Mouse (Mus musculus): ENCODE results near the gene Gpi1. TPM values are rescaled to one million over a fixed set of nuclear protein-coding genes. Genes with fewer than 3 reads are reported as not detected.
A peak's percentile ranks its signal among the peaks of the same experiment; 100 is the strongest.
"Not testable (repeated sequence)": the region's sequence is repeated elsewhere in the genome, so short reads cannot be mapped to it uniquely, and the experiment has no call there.

The Gpi1 gene
- polyA plus RNA-seq, 1 experiment from 2014 or later = 347 TPM

GRCm38 (mm10) chr7:34200829-34201228 lies 29.3 kb downstream of the Gpi1 start:
- peaks cover 56% of the 10 kb centered on the region for H3K36me3 ChIP-seq (replicated peaks)
- WGBS = 96% methylated on average over 2 of the region's 2 CpGs
- H3K27me3 ChIP-seq (replicated peaks; ENCODE audit: low read depth, poor library complexity, severe bottlenecking) = no peaks in the 10 kb centered on the region
- no peak for DNase-seq (ENCODE audit: low spot score)
- no peak overlapping the region for H3K4me3 ChIP-seq
- H3K4me1 ChIP-seq = peaks cover under 1% of the 10 kb centered on the region; the same call in 1 of the 2 replicates
- H3K27ac ChIP-seq (replicated peaks) = no peak overlapping the region
- H3K9me3 ChIP-seq = peaks cover 4% of the 10 kb centered on the region; the same call in 1 of the 2 replicates

- peaks cover 43% of the 10 kb centered on the region for H3K36me3 ChIP-seq (replicated peaks)
- no peak overlapping the region for H3K4me3 ChIP-seq
- H3K27ac ChIP-seq (replicated peaks) = no peak overlapping the region
- peaks cover 4% of the 10 kb centered on the region; the same call in 1 of the 2 replicates for H3K9me3 ChIP-seq
- no peaks in the 10 kb centered on the region for H3K27me3 ChIP-seq (replicated peaks; ENCODE audit: low read depth, poor library complexity, severe bottlenecking)
- DNase-seq (ENCODE audit: low spot score) = no peak
- H3K4me1 ChIP-seq = peaks cover 7% of the 10 kb centered on the region
- WGBS = 50% methylated on average over 3 of the region's 3 CpGs
Observed at GRCm38 (mm10) chr7:34198346-34198745, 31.8 kb downstream of the Gpi1 start.

- Histone ChIP-seq H3K4me1 (peaks cover 7% of the 10 kb centered on the region), H3K27ac (replicated peaks) (peak within 1 kb of the TSS; percentile 90), H3K36me3 (replicated peaks) (peaks cover 41% of the 10 kb centered on the region), H3K9me3 (peaks cover 4% of the 10 kb centered on the region; the same call in 1 of the 2 replicates), H3K27me3 (replicated peaks; ENCODE audit: low read depth, poor library complexity, severe bottlenecking) (no peaks in the 10 kb centered on the region), H3K4me3 (peak within 1 kb of the TSS; percentile 97)
- peak; percentile 94 for DNase-seq (ENCODE audit: low spot score)
- 3% methylated on average over 70 of the region's 70 CpGs for WGBS
Observed at GRCm38 (mm10) chr7:34196132-34197128, 33.7 kb downstream of the Gpi1 start, which contains the start of gene Pdcd2l. Gene Pdcd2l, minus strand, starts transcription at chr7:34196661.

- Histone ChIP-seq H3K27me3 (replicated peaks; ENCODE audit: low read depth, poor library complexity, severe bottlenecking) (no peaks in the 10 kb centered on the region), H3K4me1 (peaks cover 7% of the 10 kb centered on the region), H3K9me3 (peaks cover 3% of the 10 kb centered on the region; the same call in 1 of the 2 replicates), H3K36me3 (replicated peaks) (peaks cover 38% of the 10 kb centered on the region), H3K27ac (replicated peaks) (no peak overlapping the region), H3K4me3 (peak overlapping the region; percentile 97)
- WGBS = 49% methylated on average over 3 of the region's 3 CpGs
- DNase-seq (ENCODE audit: low spot score) = no peak
Observed at GRCm38 (mm10) chr7:34195632-34196031, 34.5 kb downstream of the Gpi1 start.

- H3K9me3 ChIP-seq = no peaks in the 10 kb centered on the region
- H3K4me1 ChIP-seq = peaks cover 7% of the 10 kb centered on the region
- no peak overlapping the region for H3K4me3 ChIP-seq
- H3K36me3 ChIP-seq (replicated peaks) = peaks cover 55% of the 10 kb centered on the region
- DNase-seq (ENCODE audit: low spot score) = no peak
- no peak overlapping the region for H3K27ac ChIP-seq (replicated peaks)
- H3K27me3 ChIP-seq (replicated peaks; ENCODE audit: low read depth, poor library complexity, severe bottlenecking) = no peaks in the 10 kb centered on the region
- 91% methylated on average over 6 of the region's 6 CpGs for WGBS
Observed at GRCm38 (mm10) chr7:34192825-34193224, 37.3 kb downstream of the Gpi1 start.

GRCm38 (mm10) chr7:34189376-34189989 lies 40.7 kb downstream of the Gpi1 start:
- Histone ChIP-seq H3K9me3 (no peaks in the 10 kb centered on the region), H3K4me1 (no peaks in the 10 kb centered on the region), H3K27me3 (replicated peaks; ENCODE audit: low read depth, poor library complexity, severe bottlenecking) (no peaks in the 10 kb centered on the region), H3K36me3 (replicated peaks) (peaks cover 85% of the 10 kb centered on the region), H3K4me3 (no peak overlapping the region), H3K27ac (replicated peaks) (no peak overlapping the region)
- WGBS = 89% methylated on average over 12 of the region's 12 CpGs
- no peak for DNase-seq (ENCODE audit: low spot score)

GRCm38 (mm10) chr7:34183794-34184193 lies 46.3 kb downstream of the Gpi1 start:
- Histone ChIP-seq H3K36me3 (replicated peaks) (peaks cover 55% of the 10 kb centered on the region), H3K4me3 (no peak overlapping the region), H3K27ac (replicated peaks) (no peak overlapping the region), H3K4me1 (peaks cover 8% of the 10 kb centered on the region; the same call in 1 of the 2 replicates), H3K9me3 (no peaks in the 10 kb centered on the region), H3K27me3 (replicated peaks; ENCODE audit: low read depth, poor library complexity, severe bottlenecking) (no peaks in the 10 kb centered on the region)
- WGBS = 59% methylated on average over 3 of the region's 3 CpGs
- no peak for DNase-seq (ENCODE audit: low spot score)

GRCm38 (mm10) chr7:34183356-34183755 lies 46.8 kb downstream of the Gpi1 start:
- peak; percentile 49 for DNase-seq (ENCODE audit: low spot score)
- peaks cover 8% of the 10 kb centered on the region; the same call in 1 of the 2 replicates for H3K4me1 ChIP-seq
- no peaks in the 10 kb centered on the region for H3K9me3 ChIP-seq
- 83% methylated on average over 13 of the region's 13 CpGs for WGBS
- H3K27ac ChIP-seq (replicated peaks) = no peak overlapping the region
- no peak overlapping the region for H3K4me3 ChIP-seq
- H3K36me3 ChIP-seq (replicated peaks) = peaks cover 50% of the 10 kb centered on the region
- no peaks in the 10 kb centered on the region for H3K27me3 ChIP-seq (replicated peaks; ENCODE audit: low read depth, poor library complexity, severe bottlenecking)

GRCm38 (mm10) chr7:34176241-34176640 lies 53.9 kb downstream of the Gpi1 start:
- not testable (repeated sequence) for H3K36me3 ChIP-seq (replicated peaks); H3K9me3 ChIP-seq; DNase-seq (ENCODE audit: low spot score); H3K27ac ChIP-seq (replicated peaks); H3K27me3 ChIP-seq (replicated peaks; ENCODE audit: low read depth, poor library complexity, severe bottlenecking); H3K4me1 ChIP-seq; H3K4me3 ChIP-seq
- 80% methylated on average over 6 of the region's 6 CpGs for WGBS

- Histone ChIP-seq H3K36me3 (replicated peaks) (no peaks in the 10 kb centered on the region), H3K4me3 (no peak overlapping the region), H3K27ac (replicated peaks) (no peak overlapping the region), H3K4me1 (0 out of 2 replicates have a peak, but pooled peaks cover 3% of the 10 kb centered on the region), H3K27me3 (replicated peaks; ENCODE audit: low read depth, poor library complexity, severe bottlenecking) (no peaks in the 10 kb centered on the region), H3K9me3 (no peaks in the 10 kb centered on the region)
- WGBS = 80% methylated on average over 1 of the region's 1 CpGs
- DNase-seq (ENCODE audit: low spot score) = no peak
Observed at GRCm38 (mm10) chr7:34172251-34172650, 57.9 kb downstream of the Gpi1 start.

- H3K27me3 ChIP-seq (replicated peaks; ENCODE audit: low read depth, poor library complexity, severe bottlenecking) = no peaks in the 10 kb centered on the region
- H3K9me3 ChIP-seq = no peaks in the 10 kb centered on the region
- peaks cover 12% of the 10 kb centered on the region; the same call in 1 of the 2 replicates for H3K4me1 ChIP-seq
- no peak for DNase-seq (ENCODE audit: low spot score)
- peak within 1 kb of the TSS; percentile 98 for H3K27ac ChIP-seq (replicated peaks)
- H3K36me3 ChIP-seq (replicated peaks) = peaks cover 21% of the 10 kb centered on the region
- H3K4me3 ChIP-seq = peak within 1 kb of the TSS; percentile 98
- WGBS = 81% methylated on average over 3 of the region's 3 CpGs
Observed at GRCm38 (mm10) chr7:34169454-34169853, 60.7 kb downstream of the Gpi1 start, which contains the start of gene Uba2. Gene Uba2, minus strand, starts transcription at chr7:34169599.

GRCm38 (mm10) chr7:34168470-34169251 lies 61.5 kb downstream of the Gpi1 start:
- WGBS = 9% methylated on average over 30 of the region's 30 CpGs
- peak overlapping the region; percentile 98 for H3K4me3 ChIP-seq
- DNase-seq (ENCODE audit: low spot score) = peak; percentile 95

More at GRCm38 (mm10) chr7:34168470-34169251, 61.5 kb downstream of the Gpi1 start:
- Histone ChIP-seq H3K27me3 (replicated peaks; ENCODE audit: low read depth, poor library complexity, severe bottlenecking) (no peaks in the 10 kb centered on the region), H3K27ac (replicated peaks) (peak overlapping the region; percentile 98), H3K4me1 (peaks cover 12% of the 10 kb centered on the region; the same call in 1 of the 2 replicates), H3K36me3 (replicated peaks) (peaks cover 27% of the 10 kb centered on the region), H3K9me3 (no peaks in the 10 kb centered on the region)

Data from embryonic facial prominence, embryonic 10.5 days (tissue).